Mouse (Mus musculus): Measurements from ENCODE around the gene Nrxn3. TPM values are rescaled to one million over a fixed set of nuclear protein-coding genes. Genes with fewer than 3 reads are reported as not detected.

The Nrxn3 gene
- total RNA-seq, 2 experiments from 2014 or later: 153 to 159 TPM

DNA sequence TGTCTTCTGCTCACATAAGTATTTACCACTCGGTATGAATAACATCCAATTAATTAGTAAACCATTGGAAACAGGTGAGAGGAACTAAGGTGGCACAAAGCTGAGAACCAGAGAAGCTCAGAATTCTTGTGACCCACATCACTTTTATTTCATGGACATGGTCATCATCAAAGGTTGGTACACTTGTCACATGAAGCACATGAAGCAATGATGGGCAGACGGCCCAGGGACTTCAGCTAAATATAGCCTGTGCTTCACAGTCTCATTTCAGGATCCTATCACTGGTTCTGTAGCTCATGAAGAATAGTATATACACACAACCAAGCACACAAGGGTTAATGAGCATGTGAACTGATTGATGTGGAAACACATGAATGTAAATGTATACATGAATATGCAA is 747.5 kb downstream of the Nrxn3 start:
- intact Hi-C loops (cut with DNase I): no loop called here
- no peak for DNase-seq

DNA sequence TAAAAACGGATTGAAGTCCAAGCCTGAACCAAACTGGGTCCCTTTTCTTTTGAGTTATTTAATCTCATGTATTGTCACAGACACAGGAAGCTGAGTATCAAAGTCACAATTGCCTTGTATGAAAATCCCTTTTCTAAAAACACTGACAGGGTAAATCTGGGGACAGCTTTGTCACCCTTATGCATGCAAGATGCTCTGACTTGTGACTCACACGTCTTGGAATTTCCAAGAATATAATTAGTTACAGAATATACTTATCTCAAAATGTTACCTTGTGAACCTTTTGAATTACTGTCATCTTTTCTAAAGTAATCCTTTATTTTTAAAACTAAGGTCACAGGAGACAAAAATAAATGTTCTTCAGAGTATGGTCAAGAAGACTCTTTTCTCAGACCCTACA is 748.6 kb downstream of the Nrxn3 start:
- intact Hi-C loops (cut with DNase I): no loop called here
- DNase-seq: no peak

DNA sequence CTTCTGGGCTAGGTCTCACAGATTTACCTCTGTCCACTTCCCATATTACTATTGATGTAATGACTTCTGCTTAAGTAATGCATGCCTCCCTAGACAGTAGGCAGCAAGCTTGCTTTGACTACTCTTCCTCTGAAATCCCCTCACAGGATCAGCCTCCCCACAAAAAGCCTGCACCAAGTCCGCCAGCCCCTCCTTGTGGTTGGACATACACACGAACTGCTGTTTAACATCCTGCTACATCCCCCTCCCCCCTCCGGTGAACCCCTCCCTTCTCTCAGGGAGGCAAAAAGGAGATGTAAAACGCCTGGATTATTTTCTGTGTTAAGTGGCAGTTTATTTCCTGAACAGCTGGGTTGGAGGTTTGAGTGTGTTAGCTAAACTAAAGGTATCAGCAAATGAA is 749.2 kb downstream of the Nrxn3 start:
- intact Hi-C loops (cut with DNase I): no loop called here
- DNase-seq: peak; percentile 4

DNA sequence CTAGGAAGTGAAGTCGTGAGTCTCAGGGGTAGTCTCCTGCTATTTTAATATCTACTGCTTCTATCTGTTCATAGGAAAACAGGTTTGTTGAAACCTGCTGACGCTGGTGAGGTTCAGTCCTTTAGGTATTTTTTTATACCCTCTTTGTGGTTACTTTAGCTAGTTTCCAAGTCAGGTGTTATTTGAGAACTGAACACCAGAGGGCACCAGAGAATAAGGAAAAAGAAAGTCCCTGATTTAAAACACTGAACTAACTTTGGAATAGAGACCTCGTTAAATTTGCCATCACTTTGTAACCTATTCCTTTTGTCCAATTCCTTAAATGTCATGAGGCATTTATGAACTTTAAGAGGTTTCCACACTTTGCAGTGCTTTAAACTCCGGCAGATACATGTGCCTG is 756.4 kb downstream of the Nrxn3 start:
- DNase-seq: peak; percentile 3
- intact Hi-C loops (cut with DNase I): no loop called here

DNA sequence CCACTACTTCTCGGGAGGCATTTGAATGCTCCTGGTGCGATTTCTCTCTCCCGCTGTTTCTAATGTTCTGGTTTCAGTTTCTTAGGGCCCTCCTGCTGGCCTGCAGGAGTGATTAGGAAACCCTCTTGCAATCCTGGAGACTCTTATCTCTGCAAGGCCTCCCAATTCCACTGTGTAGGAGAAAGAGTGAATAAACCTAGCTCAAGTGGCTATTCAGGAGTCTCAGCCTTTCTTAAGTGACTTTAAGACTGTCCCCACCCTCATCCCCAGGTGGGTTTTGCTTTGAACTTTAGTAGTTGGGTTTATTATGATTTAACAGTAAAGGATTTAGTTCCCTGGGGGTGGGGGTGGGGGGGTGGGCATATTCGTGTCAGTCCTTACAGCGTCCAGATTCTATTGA is 759.5 kb downstream of the Nrxn3 start:
- intact Hi-C loops (cut with DNase I): no loop called here
- DNase-seq: no peak

DNA sequence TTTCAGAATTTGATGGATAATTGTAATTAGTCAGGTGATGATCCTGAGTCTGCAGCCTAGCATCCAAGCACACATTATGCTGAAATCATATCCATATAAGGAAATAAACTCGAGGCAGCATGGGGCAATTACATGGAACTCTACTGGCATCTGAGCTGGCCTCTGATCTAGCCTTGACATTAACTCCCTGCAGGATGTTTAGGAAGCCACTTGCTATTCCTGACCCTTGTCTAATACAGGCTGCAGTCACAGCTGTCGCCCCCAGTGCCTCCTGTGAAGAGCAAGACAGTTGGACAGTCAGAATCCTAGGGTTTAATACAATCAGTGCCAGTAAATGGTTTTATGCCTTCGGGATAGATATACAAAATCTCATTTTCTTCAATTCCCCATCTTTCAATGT is 781.4 kb downstream of the Nrxn3 start:
- intact Hi-C loops (cut with DNase I): loop anchor here (10.0 kb wide), 1 partner anchor 1821 kb away; no protein-coding TSS in a partner anchor

DNA sequence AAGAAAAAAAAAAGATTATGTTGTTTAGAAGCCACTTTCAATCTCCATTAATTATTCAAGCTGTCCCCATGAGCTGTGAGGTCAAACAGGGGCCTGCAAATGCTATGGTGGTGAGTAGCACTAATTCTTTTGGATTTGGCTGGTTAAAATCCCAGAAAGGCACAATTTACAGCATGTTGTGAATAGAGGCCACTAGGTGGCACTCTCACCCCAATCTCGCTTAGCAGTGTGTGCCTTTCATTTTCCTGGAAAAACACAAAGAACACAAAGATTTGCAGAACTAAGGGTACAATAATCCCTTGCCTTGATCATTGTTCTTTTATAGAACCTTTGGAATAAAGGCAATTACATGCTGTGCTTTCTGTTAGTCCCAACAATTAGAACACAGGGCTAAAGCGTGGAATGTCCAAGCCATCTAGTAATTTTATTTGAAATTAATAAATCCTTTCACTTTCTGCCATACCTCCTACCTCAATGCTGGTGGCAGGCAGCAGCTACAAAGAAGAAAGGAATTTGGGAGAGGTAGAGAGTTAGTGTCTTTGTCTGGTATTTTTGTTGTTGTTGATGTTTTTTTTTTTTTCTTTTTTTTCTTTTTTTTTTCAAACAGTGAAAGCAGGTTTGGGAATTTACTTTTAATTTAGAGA is 782.6 kb downstream of the Nrxn3 start:
- intact Hi-C loops (cut with DNase I): loop anchor here (10.0 kb wide), 1 partner anchor 1820 kb away; no protein-coding TSS in a partner anchor
- peak; percentile 71 for DNase-seq

More for the DNA sequence above, 781.4 kb downstream of the Nrxn3 start:
- peak; percentile 23 for DNase-seq

DNA sequence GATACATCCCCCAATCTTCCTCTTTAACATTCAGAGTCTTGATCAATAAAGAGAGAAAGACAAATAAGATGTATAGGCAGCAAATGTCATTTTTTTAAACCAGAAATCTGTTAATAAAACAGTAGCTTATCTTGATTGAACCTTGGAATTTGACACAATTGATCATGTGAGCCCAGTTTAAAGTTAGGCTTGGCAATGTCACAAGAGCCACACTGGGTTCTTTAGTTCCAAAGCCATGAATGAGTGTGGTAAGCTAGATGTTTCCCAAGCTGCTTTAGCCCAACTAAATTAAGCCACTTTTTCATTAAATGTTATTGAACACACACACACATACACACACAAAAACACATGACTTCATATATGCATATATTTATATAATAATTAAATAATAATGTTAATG is 786.3 kb downstream of the Nrxn3 start:
- intact Hi-C loops (cut with DNase I): loop anchor here (10.0 kb wide), 1 partner anchor 1816 kb away; no protein-coding TSS in a partner anchor
- no peak for DNase-seq

DNA sequence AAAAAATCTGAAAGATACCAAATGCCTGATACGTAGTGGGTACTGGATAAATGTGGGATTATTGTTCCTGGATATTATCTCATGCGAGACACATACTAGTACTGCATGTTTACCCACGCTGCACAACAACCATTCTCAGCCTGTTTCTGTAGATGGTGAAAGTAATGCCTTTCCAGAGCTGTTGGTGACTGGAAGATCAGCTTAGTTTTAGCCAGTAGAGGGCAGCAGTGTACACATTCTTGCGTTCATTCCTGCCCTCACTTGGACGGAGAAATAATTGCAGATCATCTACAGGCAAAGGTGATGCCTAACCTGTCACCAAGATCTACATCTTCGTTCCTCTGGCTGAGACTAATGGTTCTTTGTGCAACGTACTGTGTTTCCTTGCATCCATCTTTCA is 791.1 kb downstream of the Nrxn3 start:
- DNase-seq: peak; percentile 51
- intact Hi-C loops (cut with DNase I): no loop called here

DNA sequence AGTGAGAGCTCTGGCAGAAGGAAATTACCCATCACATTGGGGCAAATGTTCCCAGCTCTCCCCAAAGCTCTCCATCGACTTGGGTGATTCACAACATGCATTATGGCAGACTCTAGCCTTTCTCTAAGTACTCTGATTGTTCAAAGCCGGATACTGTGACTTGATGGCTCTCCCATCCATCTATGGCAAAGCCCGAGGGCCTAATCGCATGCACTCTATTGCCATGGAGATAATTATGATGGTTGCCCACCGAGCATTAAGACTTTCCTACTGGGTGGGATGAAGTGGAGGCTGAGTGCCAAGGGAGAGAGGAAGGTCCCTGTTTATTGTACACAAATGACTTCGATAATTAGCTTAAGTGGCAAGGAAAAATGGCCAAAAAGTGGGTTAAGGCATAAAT is 793.4 kb downstream of the Nrxn3 start:
- intact Hi-C loops (cut with DNase I): no loop called here

DNA sequence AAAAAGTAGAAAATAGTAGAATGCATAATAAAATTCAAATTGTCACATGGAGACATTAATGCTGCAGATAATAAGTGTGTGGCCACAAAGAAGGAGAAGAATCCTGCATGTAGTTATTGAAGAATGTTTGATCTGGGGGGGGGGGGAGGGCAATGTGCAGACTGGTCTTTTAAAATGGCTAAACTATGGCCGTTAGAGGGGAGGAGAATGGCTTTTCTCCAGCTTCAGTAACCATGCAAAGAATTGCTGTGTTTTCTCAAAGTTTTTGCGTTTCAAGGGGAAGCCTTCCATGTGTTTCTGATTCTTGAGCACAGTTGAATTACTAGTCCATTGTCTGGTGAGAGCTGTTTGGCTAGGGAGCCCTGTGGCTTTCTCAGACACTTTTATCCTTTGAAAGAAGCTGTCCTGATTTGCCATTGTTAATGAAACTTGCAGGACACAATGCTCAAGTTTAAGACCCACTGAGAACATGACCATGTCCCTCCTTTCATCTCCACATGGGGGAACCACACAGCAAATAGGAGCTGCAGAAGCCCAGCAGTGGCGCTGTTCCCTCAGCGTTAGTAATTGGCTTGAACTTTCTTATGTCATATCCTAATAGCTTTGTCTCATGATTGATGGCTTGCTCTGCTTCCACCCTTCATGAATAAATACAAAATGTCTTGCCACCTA is 808.1 kb downstream of the Nrxn3 start:
- DNase-seq: peak; percentile 14
- intact Hi-C loops (cut with DNase I): no loop called here

More for the DNA sequence above, 793.4 kb downstream of the Nrxn3 start:
- DNase-seq: no peak

DNA sequence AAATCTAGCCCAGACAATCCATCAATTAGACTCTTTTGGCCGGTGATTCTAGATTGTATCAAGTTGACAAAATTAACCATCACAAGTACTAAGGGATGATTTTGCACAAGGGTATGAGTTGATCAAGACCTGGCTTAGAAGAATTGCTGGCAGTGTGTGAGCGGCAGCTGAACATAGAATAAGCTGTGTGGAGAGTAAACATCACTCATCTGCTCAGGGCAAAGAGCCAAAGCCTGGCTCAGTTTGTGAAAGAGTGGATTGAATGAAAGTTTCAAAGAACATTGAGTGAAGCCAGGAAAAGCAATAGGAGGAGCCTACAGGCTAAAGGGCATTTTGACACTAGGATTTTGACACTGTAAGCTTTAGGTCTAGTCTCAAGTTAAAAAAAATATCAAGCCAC is 828.6 kb downstream of the Nrxn3 start:
- DNase-seq: peak; percentile 79
- intact Hi-C loops (cut with DNase I): no loop called here

DNA sequence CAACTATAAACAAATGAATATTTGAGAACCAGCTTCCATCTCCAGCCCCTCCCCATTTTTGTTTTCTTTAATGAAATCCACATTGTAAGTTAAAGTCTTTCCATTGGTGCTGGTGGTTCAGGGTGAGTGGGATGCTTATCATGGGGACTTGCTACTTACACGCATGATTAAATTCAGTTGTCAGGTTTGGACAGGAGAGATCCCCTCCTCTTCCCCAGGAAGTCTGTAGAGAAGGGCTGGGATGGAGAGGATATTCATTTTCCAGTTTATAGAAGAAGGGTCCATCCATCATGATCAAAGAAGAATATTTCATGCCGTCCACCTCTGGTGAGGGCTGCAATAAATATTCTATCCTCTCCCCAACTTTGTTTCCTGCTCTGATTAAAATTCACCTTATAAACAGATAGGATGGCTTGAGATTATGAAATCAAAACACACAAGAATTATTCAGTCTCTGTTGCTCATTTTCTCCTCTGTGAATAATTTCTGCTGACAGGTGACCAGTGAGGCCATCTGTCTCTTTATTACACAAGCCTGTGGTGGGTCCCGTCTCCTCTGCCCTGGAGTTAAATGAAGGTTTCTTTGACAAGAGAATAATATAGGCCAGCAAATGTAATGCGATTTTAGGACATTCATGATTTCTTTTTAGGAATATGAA is 830.7 kb downstream of the Nrxn3 start:
- DNase-seq: peak; percentile 41
- intact Hi-C loops (cut with DNase I): no loop called here

DNA sequence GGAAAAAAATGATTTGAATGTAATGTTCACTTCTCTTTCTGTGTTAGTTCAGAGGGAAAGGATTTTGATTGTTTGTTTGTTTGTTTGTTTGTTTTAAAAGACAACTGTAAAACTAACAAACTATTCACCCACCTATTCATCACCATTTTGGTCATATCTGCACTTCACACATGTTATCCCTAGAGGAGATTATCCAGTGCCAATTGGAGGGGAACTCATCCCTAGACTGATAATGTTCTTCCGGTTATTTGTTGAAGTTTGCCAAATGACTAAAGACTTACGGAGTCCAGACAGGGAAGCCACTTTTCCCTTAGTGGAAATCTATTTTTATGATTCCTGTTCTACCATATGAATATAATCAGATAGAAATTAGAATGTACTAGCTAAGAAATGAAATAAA is 831.5 kb downstream of the Nrxn3 start:
- DNase-seq: no peak
- intact Hi-C loops (cut with DNase I): no loop called here

DNA sequence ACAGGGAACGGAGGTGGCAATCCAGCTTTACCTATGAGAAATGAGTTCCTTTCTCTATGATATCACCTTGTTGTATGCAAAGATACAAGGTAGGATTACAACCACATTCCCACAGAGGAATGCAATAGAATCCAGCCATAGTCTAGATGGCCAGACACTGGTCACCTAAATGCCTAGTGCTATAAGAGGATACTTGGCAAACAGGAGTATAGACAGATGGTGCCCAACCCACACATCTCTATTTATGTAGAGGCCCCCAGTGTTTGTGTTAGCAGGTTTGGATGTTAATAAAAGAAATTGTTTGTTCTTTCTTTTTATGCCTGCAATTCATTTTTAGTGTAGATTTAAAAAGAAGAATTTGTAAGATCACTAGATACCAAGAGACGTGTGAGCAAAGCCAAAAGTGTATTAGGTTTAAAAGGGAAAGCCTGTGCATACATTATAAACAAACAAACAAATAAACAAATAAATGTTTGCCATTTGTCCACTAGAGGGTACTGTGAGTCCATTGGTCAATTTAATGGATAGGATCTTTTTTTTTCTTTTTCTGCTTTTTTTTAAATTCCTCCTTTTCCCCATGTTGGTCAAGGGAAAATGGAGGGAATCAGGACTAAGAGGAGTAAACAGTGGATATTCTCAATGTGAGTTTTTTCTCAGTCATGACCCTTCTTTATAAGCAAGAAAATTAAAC is 832.2 kb downstream of the Nrxn3 start:
- intact Hi-C loops (cut with DNase I): no loop called here
- DNase-seq: no peak

DNA sequence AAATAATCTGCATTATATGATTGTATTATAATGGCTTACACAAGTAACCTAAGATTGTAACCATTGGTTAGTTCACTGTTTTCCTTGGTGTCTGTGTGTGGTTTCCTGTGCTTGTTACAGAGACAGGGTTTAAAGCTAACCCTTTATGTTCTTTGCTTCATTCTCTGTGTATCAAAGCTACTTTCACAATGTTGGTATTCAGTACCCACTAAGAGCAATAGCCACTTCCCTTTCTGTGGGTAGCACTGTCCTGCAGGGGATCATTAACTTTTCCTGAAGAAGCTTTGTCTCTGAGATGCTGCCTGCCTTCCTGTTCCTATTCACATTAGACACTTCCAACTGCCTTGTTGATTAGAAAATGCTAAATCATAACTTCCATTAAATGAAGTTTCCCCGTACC is 836.2 kb downstream of the Nrxn3 start:
- intact Hi-C loops (cut with DNase I): no loop called here
- DNase-seq: no peak

DNA sequence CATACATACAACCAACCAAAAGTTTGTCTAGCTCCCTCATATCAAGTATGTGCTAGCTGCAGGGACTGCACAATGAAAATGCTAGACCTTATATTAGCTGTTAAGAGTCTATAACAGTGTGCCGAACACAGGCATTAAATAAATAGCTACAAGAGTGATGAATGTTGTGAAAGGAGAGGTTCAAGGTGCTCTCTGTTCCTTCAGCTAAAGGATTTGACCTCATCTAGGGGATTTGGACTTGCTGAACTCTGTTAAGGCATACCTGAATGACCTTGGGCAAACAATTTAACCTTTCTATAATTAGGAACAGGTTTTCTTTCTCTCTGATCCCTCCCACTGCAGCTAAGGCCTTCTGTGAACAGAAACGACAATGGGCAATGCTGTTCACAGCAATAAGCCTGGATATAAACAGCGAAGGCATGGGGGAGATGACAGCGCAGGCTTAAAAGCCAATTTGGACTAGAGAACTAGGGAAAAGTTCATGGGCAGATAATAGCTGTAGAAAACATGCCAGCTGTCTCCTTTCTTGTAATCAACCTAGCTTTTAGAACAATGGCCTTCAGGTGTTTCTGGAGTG is 839.4 kb downstream of the Nrxn3 start:
- intact Hi-C loops (cut with DNase I): no loop called here
- no peak for DNase-seq

DNA sequence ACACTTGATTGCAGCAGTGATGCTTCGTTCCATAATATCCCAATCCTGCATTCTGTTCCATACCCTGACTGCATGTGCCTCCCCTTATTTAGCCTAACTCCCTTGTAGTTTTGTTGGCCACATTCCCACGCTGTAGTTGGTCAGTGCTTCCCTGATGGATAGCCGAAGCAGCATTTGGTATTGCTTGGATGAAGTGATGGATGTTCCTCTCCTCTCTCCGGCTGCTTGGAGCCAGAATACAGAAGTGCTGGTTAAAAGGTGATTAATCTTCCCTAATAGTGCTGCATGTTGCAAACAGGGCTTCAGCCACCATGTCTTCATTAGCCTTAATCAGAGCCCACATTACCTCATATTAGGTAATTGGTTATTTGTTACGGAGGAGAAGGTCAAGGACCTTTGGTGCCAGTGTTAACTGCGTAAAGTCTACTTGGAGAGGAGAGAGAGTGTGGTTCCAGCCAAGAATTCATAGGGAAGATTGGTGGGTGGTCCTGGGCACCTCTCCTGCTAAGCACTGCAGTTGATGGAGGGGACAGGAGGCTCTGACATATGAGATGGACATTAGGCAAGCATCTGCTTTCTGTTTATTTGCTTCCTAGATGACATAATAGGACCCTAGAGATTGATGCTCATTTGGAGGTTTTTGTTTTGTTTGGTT is 846.2 kb downstream of the Nrxn3 start:
- intact Hi-C loops (cut with DNase I): no loop called here
- peak; percentile 14 for DNase-seq

DNA sequence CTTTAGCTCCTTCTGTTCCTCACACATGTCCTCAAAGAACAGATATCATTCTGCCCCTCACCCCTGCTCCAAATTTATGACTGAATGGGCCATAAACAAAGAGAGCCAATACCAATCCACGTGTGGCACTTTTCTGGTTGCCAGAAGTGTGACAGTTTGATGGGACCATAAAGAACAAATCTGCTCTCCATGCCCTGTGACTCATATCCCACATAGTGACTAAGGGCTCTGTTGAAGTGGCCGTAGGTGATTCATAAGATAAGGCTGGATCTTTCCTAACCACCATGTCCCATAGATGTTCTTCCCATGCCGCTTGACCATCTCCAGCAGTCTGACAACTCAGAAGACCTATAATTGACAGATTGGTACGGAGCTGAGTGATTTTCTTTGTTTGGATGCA is 869.8 kb downstream of the Nrxn3 start:
- DNase-seq: no peak
- intact Hi-C loops (cut with DNase I): no loop called here

DNA sequence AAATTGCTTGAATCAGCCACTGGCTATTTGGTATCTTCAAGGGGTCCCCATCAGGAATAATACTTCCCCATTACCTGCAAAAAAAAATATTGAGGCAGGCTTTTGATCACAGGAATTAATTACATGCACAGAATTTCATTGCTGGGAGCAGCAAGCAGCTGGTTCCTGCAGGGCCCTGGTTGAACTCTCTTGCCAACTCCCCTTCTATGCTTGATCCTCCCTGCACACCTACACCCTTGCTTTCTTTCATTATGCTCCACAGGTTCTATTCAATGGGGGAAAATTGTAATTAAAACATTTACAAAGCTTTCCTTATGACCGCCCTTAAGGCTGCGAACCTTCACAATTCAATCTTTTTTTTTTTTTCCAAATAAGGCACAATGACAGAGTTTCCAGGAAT is 891.0 kb downstream of the Nrxn3 start:
- intact Hi-C loops (cut with DNase I): no loop called here
- DNase-seq: no peak

DNA sequence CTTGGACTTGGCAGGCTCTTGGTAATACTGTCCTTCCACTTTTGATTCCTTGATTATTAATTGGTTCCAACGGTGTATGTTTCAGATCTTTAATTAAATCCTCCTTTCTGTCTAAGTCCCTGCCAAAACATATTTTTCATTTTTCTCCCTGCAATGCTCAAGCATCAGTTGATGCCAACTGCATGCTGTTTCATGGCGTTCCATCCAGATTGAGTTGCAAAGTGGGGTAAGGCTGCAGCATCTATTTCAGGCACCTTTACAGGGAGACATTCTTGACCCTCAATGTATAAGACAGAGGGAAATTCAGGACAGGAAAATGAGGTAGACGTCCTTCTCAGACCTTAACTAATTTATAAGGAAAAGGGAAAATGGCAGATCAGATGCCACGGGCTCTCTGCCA is 903.1 kb downstream of the Nrxn3 start:
- peak; percentile 30 for DNase-seq
- intact Hi-C loops (cut with DNase I): no loop called here

Measured in left cerebral cortex, postnatal 4 days (tissue).